Mouse (Mus musculus): Measurements from ENCODE around the gene Cog7. TPM values are rescaled to one million over a fixed set of nuclear protein-coding genes. Genes with fewer than 3 reads are reported as not detected.

Gene Cog7
- polyA plus RNA-seq, 1 experiment from 2014 or later = 33.9 TPM

GRCm38 (mm10) chr7:121962571-121962959 lies 18.9 kb downstream of the Cog7 start:
- Histone ChIP-seq H3K27ac (ENCODE audit: low read depth, low read length) (no peak overlapping the region), H3K4me3 (ENCODE audit: low read length) (no peak overlapping the region), H3K27me3 (replicated peaks; ENCODE audit: control insufficient read depth, insufficient read depth, low read length) (no peaks in the 10 kb centered on the region), H3K9ac (ENCODE audit: low read depth, low read length) (no peak overlapping the region), H3K4me2 (ENCODE audit: low read length) (no peak overlapping the region), H3K9me3 (ENCODE audit: control insufficient read depth, low read length) (no peaks in the 10 kb centered on the region), H3K36me3 (ENCODE audit: control insufficient read depth, insufficient read depth, low read length) (0 out of 2 replicates have a peak, but pooled peaks cover 5% of the 10 kb centered on the region), H3K4me1 (ENCODE audit: control insufficient read depth, insufficient read depth, low read depth, low read length) (no peaks in the 10 kb centered on the region)
- ATAC-seq = no peak
- 92% methylated on average over 3 of the region's 3 CpGs for WGBS

DNA sequence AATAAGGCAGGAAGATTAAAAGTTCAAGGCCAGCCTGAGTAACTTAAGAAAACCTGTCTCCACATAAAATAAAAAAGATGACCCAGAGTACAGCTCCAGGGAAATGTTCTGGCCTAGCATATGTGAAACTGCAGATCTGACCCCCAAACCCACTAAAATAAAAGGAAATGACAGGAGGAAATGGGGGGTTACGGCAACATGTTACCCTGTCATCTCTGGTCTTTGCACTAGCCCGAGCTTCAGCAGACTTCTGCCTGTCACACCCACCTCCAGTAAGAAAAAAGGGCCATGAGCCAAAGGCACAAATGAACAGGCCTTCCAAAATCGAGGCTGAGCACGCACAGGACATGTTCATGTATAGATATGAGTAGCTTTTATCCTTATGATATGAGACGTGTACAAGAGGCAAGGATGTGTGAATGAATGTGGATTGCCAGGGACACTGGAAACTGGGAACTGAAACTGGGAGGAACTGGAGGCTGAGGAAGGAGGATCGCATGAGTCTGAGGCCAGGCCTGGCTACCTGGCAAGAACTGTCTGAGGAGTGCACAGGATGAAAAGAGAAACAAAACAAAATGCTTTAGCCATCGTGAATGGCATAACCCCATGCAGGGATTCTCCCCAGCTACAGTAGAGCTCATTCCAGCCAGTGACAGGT lies 19.5 kb downstream of the Cog7 start:
- Histone ChIP-seq H3K27ac (ENCODE audit: low read depth, low read length) (no peak overlapping the region), H3K4me3 (ENCODE audit: low read length) (no peak overlapping the region), H3K9ac (ENCODE audit: low read depth, low read length) (no peak overlapping the region), H3K36me3 (ENCODE audit: control insufficient read depth, insufficient read depth, low read length) (0 out of 2 replicates have a peak, but pooled peaks cover 5% of the 10 kb centered on the region), H3K9me3 (ENCODE audit: control insufficient read depth, low read length) (no peaks in the 10 kb centered on the region), H3K27me3 (replicated peaks; ENCODE audit: control insufficient read depth, insufficient read depth, low read length) (no peaks in the 10 kb centered on the region), H3K4me1 (ENCODE audit: control insufficient read depth, insufficient read depth, low read depth, low read length) (no peaks in the 10 kb centered on the region), H3K4me2 (ENCODE audit: low read length) (no peak overlapping the region)
- no peak for ATAC-seq
- 90% methylated on average over 7 of the region's 7 CpGs for WGBS

GRCm38 (mm10) chr7:121955802-121956201 lies 25.7 kb downstream of the Cog7 start:
- WGBS = 87% methylated on average over 12 of the region's 12 CpGs
- no peak overlapping the region for H3K9ac ChIP-seq (ENCODE audit: low read depth, low read length)
- H3K27ac ChIP-seq (ENCODE audit: low read depth, low read length) = no peak overlapping the region
- no peak for ATAC-seq
- H3K4me1 ChIP-seq (ENCODE audit: control insufficient read depth, insufficient read depth, low read depth, low read length) = no peaks in the 10 kb centered on the region
- no peak overlapping the region for H3K4me2 ChIP-seq (ENCODE audit: low read length)
- H3K9me3 ChIP-seq (ENCODE audit: control insufficient read depth, low read length) = no peaks in the 10 kb centered on the region
- H3K36me3 ChIP-seq (ENCODE audit: control insufficient read depth, insufficient read depth, low read length) = peaks cover 3% of the 10 kb centered on the region; the same call in 1 of the 2 replicates
- no peaks in the 10 kb centered on the region for H3K27me3 ChIP-seq (replicated peaks; ENCODE audit: control insufficient read depth, insufficient read depth, low read length)
- H3K4me3 ChIP-seq (ENCODE audit: low read length) = no peak overlapping the region

DNA sequence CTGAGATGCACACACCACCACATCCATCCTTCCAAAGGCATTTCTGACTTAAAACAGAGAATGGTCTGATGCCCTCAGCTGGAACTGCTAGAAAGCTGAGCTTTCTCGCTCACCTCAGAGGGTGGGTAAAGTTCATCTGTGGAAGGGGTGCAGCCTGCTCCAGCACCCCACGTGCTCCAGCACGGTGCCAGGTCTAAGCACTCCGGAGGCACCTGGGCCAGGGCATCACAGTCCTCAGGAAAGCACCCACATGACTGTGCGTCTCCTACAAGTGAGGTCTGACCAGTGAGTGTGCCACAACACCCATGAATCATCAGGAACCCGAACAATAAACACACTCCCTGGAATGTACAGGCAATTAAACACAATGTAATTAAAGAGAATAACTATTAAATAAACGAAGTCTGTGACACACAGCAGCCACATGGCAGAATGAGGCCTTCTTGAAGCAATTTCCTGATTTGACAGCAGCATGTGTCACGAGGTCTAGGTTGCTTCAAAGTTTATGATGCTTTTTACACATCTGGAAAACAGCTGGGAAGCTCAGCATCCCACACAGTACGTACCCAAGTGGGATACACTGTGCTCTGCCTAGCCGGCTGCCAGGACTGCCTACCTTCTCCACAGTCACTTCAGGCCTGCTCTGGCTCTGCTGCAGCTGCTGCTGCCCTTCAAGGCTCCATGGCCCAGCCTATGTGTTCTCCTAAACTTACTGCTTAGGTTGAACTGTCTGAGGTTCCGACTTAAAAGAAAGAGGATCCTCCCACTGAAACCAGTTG lies 26.4 kb downstream of the Cog7 start:
- H3K9me3 ChIP-seq (ENCODE audit: control insufficient read depth, low read length) = no peaks in the 10 kb centered on the region
- no peak overlapping the region for H3K4me2 ChIP-seq (ENCODE audit: low read length)
- no peak overlapping the region for H3K4me3 ChIP-seq (ENCODE audit: low read length)
- 85% methylated on average over 11 of the region's 11 CpGs for WGBS
- ATAC-seq = no peak
- H3K4me1 ChIP-seq (ENCODE audit: control insufficient read depth, insufficient read depth, low read depth, low read length) = no peaks in the 10 kb centered on the region
- H3K27ac ChIP-seq (ENCODE audit: low read depth, low read length) = no peak overlapping the region
- H3K9ac ChIP-seq (ENCODE audit: low read depth, low read length) = no peak overlapping the region
- peaks cover 4% of the 10 kb centered on the region; the same call in 1 of the 2 replicates for H3K36me3 ChIP-seq (ENCODE audit: control insufficient read depth, insufficient read depth, low read length)
- no peaks in the 10 kb centered on the region for H3K27me3 ChIP-seq (replicated peaks; ENCODE audit: control insufficient read depth, insufficient read depth, low read length)

- Histone ChIP-seq H3K9me3 (ENCODE audit: control insufficient read depth, low read length) (no peaks in the 10 kb centered on the region), H3K36me3 (ENCODE audit: control insufficient read depth, insufficient read depth, low read length) (peaks cover 6% of the 10 kb centered on the region), H3K27ac (ENCODE audit: low read depth, low read length) (no peak overlapping the region), H3K4me2 (ENCODE audit: low read length) (no peak overlapping the region), H3K4me1 (ENCODE audit: control insufficient read depth, insufficient read depth, low read depth, low read length) (no peaks in the 10 kb centered on the region), H3K27me3 (replicated peaks; ENCODE audit: control insufficient read depth, insufficient read depth, low read length) (no peaks in the 10 kb centered on the region), H3K4me3 (ENCODE audit: low read length) (no peak overlapping the region), H3K9ac (ENCODE audit: low read depth, low read length) (no peak overlapping the region)
- ATAC-seq = no peak
- 54% methylated on average over 4 of the region's 4 CpGs for WGBS
Observed at GRCm38 (mm10) chr7:121947513-121947912, 34.0 kb downstream of the Cog7 start.

- H3K27ac ChIP-seq (ENCODE audit: low read depth, low read length) = no peak overlapping the region
- WGBS = 81% methylated on average over 5 of the region's 5 CpGs
- no peaks in the 10 kb centered on the region for H3K9me3 ChIP-seq (ENCODE audit: control insufficient read depth, low read length)
- H3K27me3 ChIP-seq (replicated peaks; ENCODE audit: control insufficient read depth, insufficient read depth, low read length) = no peaks in the 10 kb centered on the region
- H3K4me3 ChIP-seq (ENCODE audit: low read length) = no peak overlapping the region
- H3K36me3 ChIP-seq (ENCODE audit: control insufficient read depth, insufficient read depth, low read length) = peaks cover 10% of the 10 kb centered on the region
- ATAC-seq = peak; percentile 40; the same call in 1 of the 2 replicates
- no peak overlapping the region for H3K9ac ChIP-seq (ENCODE audit: low read depth, low read length)
- no peak overlapping the region for H3K4me2 ChIP-seq (ENCODE audit: low read length)
- H3K4me1 ChIP-seq (ENCODE audit: control insufficient read depth, insufficient read depth, low read depth, low read length) = no peaks in the 10 kb centered on the region
Observed at GRCm38 (mm10) chr7:121946196-121946595, 35.3 kb downstream of the Cog7 start.

DNA sequence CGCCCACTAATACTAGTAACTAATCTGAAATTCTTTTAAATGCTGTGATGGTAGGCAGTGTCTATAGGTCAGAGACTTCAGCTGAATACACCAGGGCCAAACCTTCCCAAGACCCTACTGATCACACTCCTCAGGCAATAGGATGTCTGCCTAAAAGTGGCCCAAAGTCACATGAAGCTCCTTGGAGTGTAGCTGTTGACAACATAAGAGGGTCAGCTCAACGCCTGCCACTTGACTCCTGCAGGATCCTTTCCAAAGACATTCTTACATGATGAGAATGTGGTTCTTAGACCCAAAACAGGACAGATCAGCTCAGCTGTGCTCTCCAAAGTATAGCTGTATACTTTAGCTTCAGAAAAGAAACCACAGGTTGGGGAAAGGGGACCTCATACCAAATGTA lies 39.1 kb downstream of the Cog7 start:
- Histone ChIP-seq H3K4me2 (ENCODE audit: low read length) (no peak overlapping the region), H3K27me3 (replicated peaks; ENCODE audit: control insufficient read depth, insufficient read depth, low read length) (no peaks in the 10 kb centered on the region), H3K36me3 (ENCODE audit: control insufficient read depth, insufficient read depth, low read length) (peaks cover 5% of the 10 kb centered on the region; the same call in 1 of the 2 replicates), H3K27ac (ENCODE audit: low read depth, low read length) (no peak overlapping the region), H3K4me3 (ENCODE audit: low read length) (no peak overlapping the region), H3K9ac (ENCODE audit: low read depth, low read length) (no peak overlapping the region), H3K4me1 (ENCODE audit: control insufficient read depth, insufficient read depth, low read depth, low read length) (peaks cover 2% of the 10 kb centered on the region; the same call in 1 of the 2 replicates), H3K9me3 (ENCODE audit: control insufficient read depth, low read length) (no peaks in the 10 kb centered on the region)
- WGBS = 98% methylated on average over 2 of the region's 2 CpGs
- no peak for ATAC-seq

GRCm38 (mm10) chr7:121941640-121942039 lies 39.9 kb downstream of the Cog7 start:
- Histone ChIP-seq H3K9me3 (ENCODE audit: control insufficient read depth, low read length) (no peaks in the 10 kb centered on the region), H3K36me3 (ENCODE audit: control insufficient read depth, insufficient read depth, low read length) (peaks cover 5% of the 10 kb centered on the region; the same call in 1 of the 2 replicates), H3K4me3 (ENCODE audit: low read length) (no peak overlapping the region), H3K27me3 (replicated peaks; ENCODE audit: control insufficient read depth, insufficient read depth, low read length) (no peaks in the 10 kb centered on the region), H3K4me1 (ENCODE audit: control insufficient read depth, insufficient read depth, low read depth, low read length) (peaks cover 5% of the 10 kb centered on the region; the same call in 1 of the 2 replicates), H3K27ac (ENCODE audit: low read depth, low read length) (no peak overlapping the region), H3K9ac (ENCODE audit: low read depth, low read length) (no peak overlapping the region), H3K4me2 (ENCODE audit: low read length) (no peak overlapping the region)
- no peak for ATAC-seq
- WGBS = 90% methylated on average over 3 of the region's 3 CpGs

DNA sequence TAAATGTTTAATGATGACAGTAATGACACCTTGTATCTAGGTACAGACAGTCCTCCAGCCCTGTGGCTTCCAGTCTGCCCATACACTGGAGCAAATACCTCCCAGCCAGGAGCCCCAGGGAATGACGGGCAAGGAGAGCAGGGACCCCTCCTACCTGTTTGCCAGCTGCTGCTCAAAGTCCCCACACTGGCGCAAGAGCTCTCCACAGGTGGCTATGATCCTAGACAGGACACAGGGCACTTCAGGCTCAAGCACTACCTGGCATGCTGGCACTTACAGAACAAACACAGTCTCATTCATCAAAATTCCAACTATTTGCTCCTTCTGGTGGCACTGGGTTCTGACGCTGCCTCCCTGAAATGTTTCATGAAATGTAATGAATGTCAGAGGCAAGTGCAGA lies 40.5 kb downstream of the Cog7 start:
- 81% methylated on average over 3 of the region's 3 CpGs for WGBS

More for the DNA sequence above, 40.5 kb downstream of the Cog7 start:
- no peaks in the 10 kb centered on the region for H3K27me3 ChIP-seq (replicated peaks; ENCODE audit: control insufficient read depth, insufficient read depth, low read length)
- H3K9ac ChIP-seq (ENCODE audit: low read depth, low read length) = no peak overlapping the region
- no peak overlapping the region for H3K27ac ChIP-seq (ENCODE audit: low read depth, low read length)
- peaks cover 5% of the 10 kb centered on the region; the same call in 1 of the 2 replicates for H3K36me3 ChIP-seq (ENCODE audit: control insufficient read depth, insufficient read depth, low read length)
- H3K9me3 ChIP-seq (ENCODE audit: control insufficient read depth, low read length) = no peaks in the 10 kb centered on the region
- H3K4me3 ChIP-seq (ENCODE audit: low read length) = no peak overlapping the region
- no peak overlapping the region for H3K4me2 ChIP-seq (ENCODE audit: low read length)
- H3K4me1 ChIP-seq (ENCODE audit: control insufficient read depth, insufficient read depth, low read depth, low read length) = peaks cover 8% of the 10 kb centered on the region; the same call in 1 of the 2 replicates
- no peak for ATAC-seq

All from hindbrain, embryonic 16.5 days (tissue).